Mouse (Mus musculus) bone marrow, adult 2 months (tissue): ENCODE data around the gene Mybph.

Source experiments
- CTCF ChIP-seq: fragments of 200-500 bp; IDR thresholded peaks from 2 replicates; pipeline ENCODE4 v1.5.1; 2011; ENCODE audit warnings: low read length, control low read depth; ENCODE audit not compliant: control insufficient read depth, insufficient read depth
- POLR2A ChIP-seq: fragments of 200-500 bp; IDR thresholded peaks from 2 replicates; pipeline ENCODE4 v1.6.1; 2011; ENCODE audit warnings: low read depth, mild to moderate bottlenecking, control low read depth, low read length, borderline replicate concordance; ENCODE audit not compliant: control insufficient read depth

GRCm38 (mm10) chr1:134152626-134153590, 40.3 kb upstream of the Mybph start:
- TF ChIP-seq CTCF: no peak
- no peak for TF ChIP-seq POLR2A
